Mouse (Mus musculus): ENCODE measurements around the gene Sbno2. TPM values are rescaled to one million over a fixed set of nuclear protein-coding genes. Genes with fewer than 3 reads are reported as not detected.

Sbno2 gene
- total and polyA plus RNA-seq, 3 experiments = 9.7 to 24.2 (median 22.6) TPM

- H3K9ac ChIP-seq (ENCODE audit: insufficient read depth, low read depth) = no peak overlapping the region
- H3K27me3 ChIP-seq (replicated peaks) = no peaks in the 10 kb centered on the region
- H3K9me3 ChIP-seq (replicated peaks; ENCODE audit: low read length) = no peaks in the 10 kb centered on the region
- dilution Hi-C loops (cut with MboI; ENCODE audit: extremely low pct_ligation_motif_present, extremely low pct_unique_long_range_greater_than_20kb, low sequenced_read_pairs) = no loop called here
- in situ Hi-C loops (cut with MboI; ENCODE audit: low pct_ligation_motif_present, low pct_unique_long_range_greater_than_20kb, low sequenced_read_pairs) = no loop called here
- H3K27ac ChIP-seq (ENCODE audit: insufficient read depth, low read depth) = no peak overlapping the region
- no peak overlapping the region for H3K4me3 ChIP-seq (replicated peaks in 1 of 3; ENCODE audit: low read depth in 2 of 3, low read length in 2 of 3, poor library complexity in 1 of 3)
- no peaks in the 10 kb centered on the region for H3K4me1 ChIP-seq (ENCODE audit: control insufficient read depth in 1 of 2, insufficient read depth in 2 of 2)
- no peak for TF ChIP-seq GABPA (IDR thresholded peaks at IDR 0.05; ENCODE audit: insufficient replicate concordance, low read depth, low read length)
- TF ChIP-seq ELF1 (IDR thresholded peaks at IDR 0.05; ENCODE audit: low read depth, low read length) = no peak
- TF ChIP-seq E2F4 (IDR thresholded peaks at IDR 0.05; ENCODE audit: insufficient replicate concordance, low read depth, low read length) = no peak
- no peak for TF ChIP-seq MAZ (IDR thresholded peaks at IDR 0.05; ENCODE audit: low read depth, low read length)
- TF ChIP-seq CHD2 (IDR thresholded peaks at IDR 0.05; ENCODE audit: low read length) = no peak
- TF ChIP-seq USF1 (IDR thresholded peaks at IDR 0.05; ENCODE audit: low read depth, low read length) = no peak
- no peak for TF ChIP-seq MAX (IDR thresholded peaks at IDR 0.05; ENCODE audit: low read length)
- TF ChIP-seq ZC3H11A (IDR thresholded peaks at IDR 0.05; ENCODE audit: low read depth, low read length) = no peak
- TF ChIP-seq TBP (conservative IDR thresholded peaks at IDR 0.05; ENCODE audit: low read depth, low read length) = no peak
- no peak for TF ChIP-seq HCFC1 (IDR thresholded peaks at IDR 0.05; ENCODE audit: low read depth, low read length)
- TF ChIP-seq KAT2A (IDR thresholded peaks at IDR 0.05; ENCODE audit: insufficient replicate concordance, low read length) = no peak
- TF ChIP-seq UBTF (IDR thresholded peaks at IDR 0.05; ENCODE audit: low read depth, low read length) = no peak
- no peak for TF ChIP-seq ETS1 (conservative IDR thresholded peaks at IDR 0.05; ENCODE audit: low read depth, low read length)
- no peak for TF ChIP-seq SIN3A (IDR thresholded peaks at IDR 0.05; ENCODE audit: low read length)
- peaks cover 18% of the 10 kb centered on the region for H3K79me2 ChIP-seq (replicated peaks; ENCODE audit: control insufficient read depth, extremely low read depth, insufficient read depth, poor library complexity, severe bottlenecking)
- H3K36me3 ChIP-seq (replicated peaks in 1 of 2; ENCODE audit: control insufficient read depth in 1 of 2, insufficient read depth in 1 of 2, low read length in 1 of 2) = peaks cover 94 to 99% of the 10 kb centered on the region in 2 experiments
- DNase-seq (ENCODE audit: extremely low read depth) = no peak
- no peak overlapping the region for H3K4me2 ChIP-seq (ENCODE audit: insufficient read depth, low read depth, poor library complexity, severe bottlenecking)
Measured at GRCm38 (mm10) chr10:80127920-80128319, 22.5 kb upstream of the Sbno2 start.

DNA sequence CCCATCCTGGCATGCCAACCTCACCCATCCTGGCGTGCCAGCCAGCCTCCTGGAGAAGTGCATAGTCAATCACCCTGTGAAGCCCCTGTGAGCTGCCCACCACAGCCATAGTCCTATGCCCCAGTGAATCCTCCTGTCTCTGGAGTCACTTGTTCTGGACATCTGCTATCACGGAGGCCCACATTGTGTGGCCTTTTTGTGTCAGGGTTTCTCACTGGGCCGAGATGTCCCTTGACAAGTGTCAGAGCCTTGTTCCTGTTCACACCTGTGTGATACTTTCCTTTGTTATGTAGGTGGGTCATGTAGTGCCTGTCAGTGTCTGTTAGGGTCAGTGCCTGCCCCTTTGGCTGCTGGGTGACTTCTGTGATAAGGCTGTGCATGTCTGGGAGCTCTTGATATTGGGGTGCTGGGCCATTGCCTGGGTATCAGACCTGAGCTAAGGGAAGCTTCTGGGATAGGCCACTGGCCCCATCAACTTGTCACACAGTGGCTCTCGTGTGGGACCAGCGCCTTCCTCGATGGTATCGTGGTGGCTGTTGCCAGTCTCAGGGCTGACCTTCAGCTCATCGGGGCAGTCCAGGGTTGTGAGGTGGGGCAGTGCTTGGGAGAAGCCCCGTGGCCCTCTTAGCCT lies 18.7 kb upstream of the Sbno2 start:
- H3K79me2 ChIP-seq (replicated peaks; ENCODE audit: control insufficient read depth, extremely low read depth, insufficient read depth, poor library complexity, severe bottlenecking) = peaks cover 56% of the 10 kb centered on the region
- dilution Hi-C loops (cut with MboI; ENCODE audit: extremely low pct_ligation_motif_present, extremely low pct_unique_long_range_greater_than_20kb, low sequenced_read_pairs) (no loop called here), in situ Hi-C loops (cut with MboI; ENCODE audit: low pct_ligation_motif_present, low pct_unique_long_range_greater_than_20kb, low sequenced_read_pairs) (no loop called here)
- H3K4me2 ChIP-seq (ENCODE audit: insufficient read depth, low read depth, poor library complexity, severe bottlenecking) = no peak overlapping the region
- TF ChIP-seq GABPA (IDR thresholded peaks at IDR 0.05; ENCODE audit: insufficient replicate concordance, low read depth, low read length) (no peak), POLR2AphosphoS2 (IDR thresholded peaks at IDR 0.05; ENCODE audit: low read depth, low read length) (no peak), KAT2A (IDR thresholded peaks at IDR 0.05; ENCODE audit: insufficient replicate concordance, low read length) (no peak), MAZ (IDR thresholded peaks at IDR 0.05; ENCODE audit: low read depth, low read length) (no peak), ZMIZ1 (IDR thresholded peaks at IDR 0.05; ENCODE audit: low read depth, low read length) (no peak), CTCF (conservative IDR thresholded peaks at IDR 0.05 in 1 of 2, IDR thresholded peaks at IDR 0.05 in 1 of 2; ENCODE audit: low read depth in 2 of 2, low read length in 2 of 2) (no peak), UBTF (IDR thresholded peaks at IDR 0.05; ENCODE audit: low read depth, low read length) (no peak), TCF12 (IDR thresholded peaks at IDR 0.05; ENCODE audit: low read depth, low read length) (no peak), CHD2 (IDR thresholded peaks at IDR 0.05; ENCODE audit: low read length) (no peak), JUND (conservative IDR thresholded peaks at IDR 0.05; ENCODE audit: low read depth, low read length) (no peak), MEF2A (IDR thresholded peaks at IDR 0.05; ENCODE audit: borderline replicate concordance, low read depth, low read length) (no peak), USF2 (conservative IDR thresholded peaks at IDR 0.05; ENCODE audit: low read depth, low read length) (no peak), MAFK (IDR thresholded peaks at IDR 0.05; ENCODE audit: insufficient replicate concordance, low read length) (no peak)
- no peak for DNase-seq (ENCODE audit: extremely low read depth)
- H3K36me3 ChIP-seq (replicated peaks in 1 of 2; ENCODE audit: control insufficient read depth in 1 of 2, insufficient read depth in 1 of 2, low read length in 1 of 2) = peaks cover 82 to 94% of the 10 kb centered on the region in 2 experiments
- no peaks in the 10 kb centered on the region for H3K27me3 ChIP-seq (replicated peaks)
- no peaks in the 10 kb centered on the region for H3K9me3 ChIP-seq (replicated peaks; ENCODE audit: low read length)
- H3K9ac ChIP-seq (ENCODE audit: insufficient read depth, low read depth) = no peak overlapping the region
- H3K4me1 ChIP-seq (ENCODE audit: control insufficient read depth in 1 of 2, insufficient read depth in 2 of 2) = peaks cover 9 to 26% of the 10 kb centered on the region in 2 experiments
- no peak overlapping the region for H3K27ac ChIP-seq (ENCODE audit: insufficient read depth, low read depth)
- H3K4me3 ChIP-seq (replicated peaks in 1 of 3; ENCODE audit: low read depth in 2 of 3, low read length in 2 of 3, poor library complexity in 1 of 3) = no peak overlapping the region

All from CH12.LX (cell line).